Mouse (Mus musculus) forebrain, postnatal 0 days (tissue): ENCODE measurements around the gene Shisa5. TPM values are rescaled to one million over a fixed set of nuclear protein-coding genes. Genes with fewer than 3 reads are reported as not detected.
A peak's percentile ranks its signal among the peaks of the same experiment; 100 is the strongest.

Source experiments
- ATAC-seq: fragments of 200-750 bp; cut with Nextera tagmentation; 2 replicates; pipeline ENCODE4 v1.8.0; 2017; ENCODE audit warnings: mild to moderate bottlenecking, moderate library complexity
- DNase-seq: peaks from one replicate; pipeline ENCODE4 v3.0.0-alpha.2; 2015
- H3K27ac ChIP-seq: fragments of 300-500 bp; sonication (generic); 2 replicates; pipeline ENCODE4 v1.5.1; 2014; ENCODE audit warnings: low read depth, mild to moderate bottlenecking, antibody characterized with exemption, low read length, moderate library complexity, mixed read lengths
- H3K27me3 ChIP-seq: fragments of 300-500 bp; sonication (generic); 2 replicates; pipeline ENCODE4 v1.6.1; 2014; ENCODE audit warnings: mild to moderate bottlenecking, low read length, mixed read lengths; ENCODE audit not compliant: insufficient read depth
- H3K36me3 ChIP-seq: fragments of 300-500 bp; sonication (generic); 2 replicates; pipeline ENCODE4 v1.6.1; 2014; ENCODE audit warnings: mild to moderate bottlenecking, moderate library complexity; ENCODE audit not compliant: insufficient read depth
- H3K4me1 ChIP-seq: fragments of 300-500 bp; sonication (generic); 2 replicates; pipeline ENCODE4 v1.6.1; 2014; ENCODE audit warnings: antibody characterized with exemption; ENCODE audit not compliant: insufficient read depth
- H3K4me2 ChIP-seq: fragments of 300-500 bp; sonication (generic); 2 replicates; pipeline ENCODE4 v1.6.1; 2014; ENCODE audit warnings: low read depth, mild to moderate bottlenecking, moderate library complexity
- H3K4me3 ChIP-seq: fragments of 300-500 bp; sonication (generic); 2 replicates; pipeline ENCODE4 v1.5.1; 2014; ENCODE audit warnings: low read depth, low read length, mixed read lengths
- H3K9ac ChIP-seq: fragments of 300-500 bp; sonication (generic); 2 replicates; pipeline ENCODE4 v1.6.1; 2014; ENCODE audit warnings: mild to moderate bottlenecking
- H3K9me3 ChIP-seq: fragments of 300-500 bp; sonication (generic); 2 replicates; pipeline ENCODE4 v1.6.1; 2016; ENCODE audit warnings: low read length
- CTCF ChIP-seq: sonication (generic); IDR thresholded peaks from 2 replicates; pipeline ENCODE4 v1.5.1; 2016; ENCODE audit warnings: antibody characterized with exemption, control low read depth, low read depth
- WGBS: fragments of 180-500 bp; shearing (Covaris S2); extraction: QIAGEN DNeasy Blood & Tissue Kit; methylation state at CpG from one replicate; pipeline ENCODE4 v1.1.7; 2014; 5-methylcytosine and 5-hydroxymethylcytosine counted together
- polyA plus RNA-seq: library from polyadenylated mRNA; unstranded; fragments of >200 nt; fragmentation: Nextera tagmentation; extraction: Ambion mirVana; gene quantifications from 2 replicates; pipeline ENCODE4 v1.2.1, GENCODE M21; 2015
- total RNA-seq: library from RNA; depleted of rRNA; stranded (reverse); fragments of >200 nt; gene quantifications from 2 replicates; pipeline ENCODE4 v1.2.3, GENCODE M21; 2014

Shisa5 gene
- total and polyA plus RNA-seq, 2 experiments from 2014 or later, result 68.4 to 77.3 TPM

- Histone ChIP-seq H3K27ac (peak overlapping the region; percentile 75), H3K9me3 (no peaks in the 10 kb centered on the region), H3K9ac (peak overlapping the region; percentile 49), H3K4me1 (no peaks in the 10 kb centered on the region), H3K27me3 (no peaks in the 10 kb centered on the region), H3K4me2 (peak overlapping the region; percentile 53), H3K36me3 (peaks cover 29% of the 10 kb centered on the region), H3K4me3 (peak overlapping the region; percentile 30)
- ATAC-seq, result peak; percentile 86
- DNase-seq, result peak; percentile 78
- TF ChIP-seq CTCF, result no peak
- 15% methylated on average over 7 of the region's 7 CpGs for WGBS
These were observed 16.3 kb downstream of the Shisa5 start for GRCm38 (mm10) chr9:109054712-109055111.

GRCm38 (mm10) chr9:109055271-109056030, 17.1 kb downstream of the Shisa5 start:
- Histone ChIP-seq H3K9me3 (no peaks in the 10 kb centered on the region), H3K27ac (peak overlapping the region; percentile 75), H3K4me3 (peak overlapping the region; percentile 30), H3K4me1 (no peaks in the 10 kb centered on the region), H3K36me3 (peaks cover 34% of the 10 kb centered on the region), H3K27me3 (no peaks in the 10 kb centered on the region), H3K9ac (peak overlapping the region; percentile 49), H3K4me2 (peak overlapping the region; percentile 53)
- ATAC-seq (no peak), DNase-seq (no peak)
- 85% methylated on average over 12 of the region's 12 CpGs for WGBS
- TF ChIP-seq CTCF, result no peak

GRCm38 (mm10) chr9:109056081-109056690, 17.8 kb downstream of the Shisa5 start:
- ATAC-seq (no peak), DNase-seq (no peak)
- TF ChIP-seq CTCF, result no peak
- Histone ChIP-seq H3K4me3 (no peak overlapping the region), H3K9me3 (no peaks in the 10 kb centered on the region), H3K4me1 (no peaks in the 10 kb centered on the region), H3K9ac (no peak overlapping the region), H3K36me3 (peaks cover 40% of the 10 kb centered on the region), H3K4me2 (no peak overlapping the region), H3K27ac (no peak overlapping the region), H3K27me3 (no peaks in the 10 kb centered on the region)
- WGBS, result 92% methylated on average over 17 of the region's 17 CpGs

- DNase-seq, result no peak
These were observed 18.6 kb downstream of the Shisa5 start for GRCm38 (mm10) chr9:109056916-109057315.

GRCm38 (mm10) chr9:109057543-109057942, 19.2 kb downstream of the Shisa5 start:
- no peaks in the 10 kb centered on the region for H3K9me3 ChIP-seq
- no peak overlapping the region for H3K4me2 ChIP-seq
- H3K4me3 ChIP-seq, result no peak overlapping the region
- H3K27ac ChIP-seq, result no peak overlapping the region
- no peak for ATAC-seq
- no peak for DNase-seq
- no peak for TF ChIP-seq CTCF
- 81% methylated on average over 5 of the region's 5 CpGs for WGBS
- peaks cover 49% of the 10 kb centered on the region for H3K36me3 ChIP-seq
- H3K27me3 ChIP-seq, result no peaks in the 10 kb centered on the region
- H3K4me1 ChIP-seq, result no peaks in the 10 kb centered on the region
- no peak overlapping the region for H3K9ac ChIP-seq

More at GRCm38 (mm10) chr9:109056916-109057315, 18.6 kb downstream of the Shisa5 start:
- 85% methylated on average over 4 of the region's 4 CpGs for WGBS
- no peak overlapping the region for H3K4me3 ChIP-seq
- H3K4me2 ChIP-seq, result no peak overlapping the region
- TF ChIP-seq CTCF, result no peak
- no peaks in the 10 kb centered on the region for H3K27me3 ChIP-seq
- H3K9ac ChIP-seq, result no peak overlapping the region
- ATAC-seq, result no peak
- H3K4me1 ChIP-seq, result no peaks in the 10 kb centered on the region
- H3K27ac ChIP-seq, result no peak overlapping the region
- peaks cover 44% of the 10 kb centered on the region for H3K36me3 ChIP-seq
- H3K9me3 ChIP-seq, result no peaks in the 10 kb centered on the region

- H3K4me3 ChIP-seq, result no peak overlapping the region
- no peaks in the 10 kb centered on the region for H3K9me3 ChIP-seq
- 0 out of 2 replicates have a peak overlapping the region, but pooled peaks have one; percentile 60 for H3K4me2 ChIP-seq
- peak overlapping the region; percentile 84; the same call in 1 of the 2 replicates for H3K27ac ChIP-seq
- TF ChIP-seq CTCF, result no peak
- no peaks in the 10 kb centered on the region for H3K27me3 ChIP-seq
- H3K9ac ChIP-seq, result no peak overlapping the region
- H3K4me1 ChIP-seq, result no peaks in the 10 kb centered on the region
- DNase-seq, result no peak
- ATAC-seq, result no peak
- peaks cover 56% of the 10 kb centered on the region for H3K36me3 ChIP-seq
- 94% methylated on average over 19 of the region's 19 CpGs for WGBS
These were observed 19.8 kb downstream of the Shisa5 start for GRCm38 (mm10) chr9:109058006-109058765.
